Mouse (Mus musculus) bone marrow, adult 2 months (tissue): ENCODE measurements at regions not wholly inside any gene's neighbourhood (a gene's known extent, or its start where the extent isn't known, plus 50 kb on each side); places are given as distances from the start of the nearest gene placed in this dataset.

Experiments
- CTCF ChIP-seq: fragments of 200-500 bp; IDR thresholded peaks from 2 replicates; pipeline ENCODE4 v1.5.1; 2011; ENCODE audit warnings: low read length, control low read depth; ENCODE audit not compliant: control insufficient read depth, insufficient read depth
- POLR2A ChIP-seq: fragments of 200-500 bp; IDR thresholded peaks from 2 replicates; pipeline ENCODE4 v1.6.1; 2011; ENCODE audit warnings: low read depth, mild to moderate bottlenecking, control low read depth, low read length, borderline replicate concordance; ENCODE audit not compliant: control insufficient read depth

- TF ChIP-seq CTCF (no peak), POLR2A (no peak)
Measured at GRCm38 (mm10) chr2:21980177-21980576, 247.1 kb upstream of the Myo3a start.
